Mouse (Mus musculus) frontal cortex, adult 2 months (tissue): ENCODE results near the gene Ercc6l2. TPM values are rescaled to one million over a fixed set of nuclear protein-coding genes. Genes with fewer than 3 reads are reported as not detected.
"Not testable (repeated sequence)": the region's sequence is repeated elsewhere in the genome, so short reads cannot be mapped to it uniquely, and the experiment has no call there.

ENCODE experiments used
- DNase-seq, 2 experiments: peaks; one replicate each; pipeline ENCODE4 v3.0.0; 2022; ENCODE audit warnings: low spot score in 1 of 2; ENCODE audit errors: extremely low spot score in 1 of 2
- polyA plus RNA-seq: library from polyadenylated mRNA; depleted of rRNA; stranded (reverse); fragments of >200 nt; gene quantifications from 2 replicates; pipeline ENCODE4 v1.2.3, GENCODE M21; 2012; rRNA removed

The Ercc6l2 gene
- polyA plus RNA-seq, 1 experiment: 18.8 TPM

DNA sequence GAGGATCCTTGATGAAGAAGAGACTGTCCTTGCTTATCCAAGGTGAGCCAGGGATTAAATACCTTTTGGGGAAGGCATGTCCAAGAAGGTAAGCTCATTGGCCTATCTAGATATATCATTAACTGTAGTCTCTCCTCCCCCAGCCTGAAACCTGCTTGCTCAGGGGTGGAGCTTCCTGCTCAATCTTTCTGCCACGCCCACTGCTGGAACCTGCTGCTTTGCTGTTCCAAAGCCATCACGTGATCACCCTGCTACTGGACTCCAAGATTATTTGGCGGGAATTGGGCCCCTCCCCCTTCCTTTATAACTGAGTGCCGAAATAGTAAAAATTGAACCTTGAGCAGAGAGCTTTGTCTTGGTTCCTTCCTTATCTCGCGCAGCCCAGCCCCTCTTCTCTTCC is 109.0 kb downstream of the Ercc6l2 start:
- not testable (repeated sequence) for DNase-seq

DNA sequence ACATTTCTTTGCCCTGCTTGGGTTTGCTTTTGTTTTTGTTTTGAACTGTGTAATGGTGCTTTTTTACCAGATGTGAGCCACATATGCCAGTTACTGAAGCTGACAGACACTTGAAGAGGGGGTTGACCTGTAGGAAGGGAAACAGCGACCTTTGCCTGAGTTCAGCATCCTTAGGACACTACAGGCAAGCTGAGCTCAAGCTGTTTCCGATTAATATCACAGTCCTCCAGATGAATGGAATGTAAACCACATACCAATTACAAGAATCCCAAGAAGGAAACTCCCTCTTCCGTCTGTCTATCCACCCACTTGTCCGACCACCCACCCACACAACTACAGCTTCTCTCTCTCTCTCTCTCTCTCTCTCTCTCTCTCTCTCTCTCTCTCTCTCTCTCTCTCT is 112.3 kb downstream of the Ercc6l2 start:
- DNase-seq: no peak

DNA sequence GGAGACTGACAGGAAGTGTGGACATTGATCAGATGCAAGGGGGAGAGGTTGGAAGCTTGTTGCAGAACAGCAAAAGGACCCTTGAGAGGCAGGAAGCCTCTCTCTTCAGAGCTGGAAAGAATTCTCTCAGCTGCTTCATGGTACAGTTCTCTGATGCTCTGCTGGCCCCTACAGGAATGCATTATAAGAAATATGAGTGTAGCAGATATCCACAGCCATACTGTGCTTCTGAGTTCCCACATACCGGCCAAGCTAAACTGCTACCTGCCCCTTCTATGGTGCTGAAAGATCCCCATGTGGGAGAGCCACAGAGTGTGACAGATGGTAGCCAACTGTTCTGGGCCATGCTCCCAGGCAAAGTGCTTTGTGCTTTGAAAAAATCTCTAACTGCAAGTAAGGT is 114.3 kb downstream of the Ercc6l2 start:
- peak in 1 of 2 experiments; percentile 43 for DNase-seq

DNA sequence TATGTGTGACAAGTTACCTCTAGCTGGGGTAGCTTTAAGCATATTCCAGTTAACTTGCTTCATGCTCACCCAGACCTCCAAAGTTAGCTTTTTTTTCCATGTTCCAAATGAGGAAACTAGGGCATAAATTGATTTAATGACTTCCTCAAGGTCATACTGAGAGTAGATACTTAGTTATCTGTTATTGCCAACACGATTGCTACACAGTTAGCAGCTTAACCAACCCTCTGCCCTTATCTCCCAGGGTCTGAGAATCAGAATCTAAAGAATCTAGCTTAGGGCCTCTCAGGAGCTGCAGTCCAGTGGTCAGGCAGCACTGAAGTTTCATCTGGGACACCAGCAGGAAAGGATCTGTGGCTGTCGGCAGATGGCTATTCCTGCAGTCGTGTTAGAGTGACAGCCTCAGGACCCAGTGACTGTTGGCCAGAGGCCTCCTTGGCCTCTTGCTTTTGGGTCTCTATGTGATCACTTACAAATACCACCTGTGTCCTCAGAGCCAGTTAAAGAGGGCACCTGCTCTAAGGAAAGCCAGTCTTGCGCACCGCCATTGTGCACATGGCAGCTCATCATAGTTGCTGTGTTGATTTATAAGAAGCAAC is 115.0 kb downstream of the Ercc6l2 start:
- DNase-seq: no peak

DNA sequence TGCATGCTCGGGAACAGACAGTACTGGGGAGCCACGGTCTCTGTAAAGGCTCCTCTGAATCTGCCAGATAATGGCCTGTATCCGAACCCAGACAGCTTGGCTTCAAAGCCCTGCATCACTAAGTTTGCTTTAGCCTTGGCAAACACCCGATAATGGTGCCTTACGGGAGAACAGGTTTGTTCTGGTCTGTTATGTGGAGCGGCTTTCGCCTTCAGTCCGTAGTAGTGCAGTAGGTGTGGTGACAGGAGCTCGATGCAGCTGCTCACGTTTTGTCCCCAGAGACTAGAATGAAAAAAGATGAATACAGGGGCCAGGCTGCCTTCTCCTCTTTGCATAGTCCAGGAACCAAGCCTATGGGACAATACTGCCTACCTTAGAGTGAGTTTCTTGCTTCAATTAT is 115.5 kb downstream of the Ercc6l2 start:
- no peak for DNase-seq

DNA sequence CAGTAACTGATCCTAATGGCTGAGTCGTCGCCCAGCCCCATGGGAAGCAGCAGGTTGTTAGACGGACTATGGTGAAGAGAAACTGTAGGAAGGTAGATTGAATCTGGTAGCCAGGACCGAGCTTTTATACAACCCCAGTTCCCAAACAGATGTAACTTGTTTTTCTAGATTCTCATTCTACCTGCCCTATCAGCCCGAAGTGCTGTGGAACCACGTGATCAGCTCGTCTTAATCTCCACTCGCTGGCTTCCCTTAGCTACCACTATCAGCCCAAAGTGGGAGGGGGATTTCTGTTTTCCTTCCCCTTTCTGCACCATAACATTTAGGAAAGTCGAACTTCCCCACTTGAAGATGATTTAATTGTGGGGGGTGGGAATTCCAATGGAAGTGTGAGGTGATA is 121.3 kb downstream of the Ercc6l2 start:
- DNase-seq: no peak

DNA sequence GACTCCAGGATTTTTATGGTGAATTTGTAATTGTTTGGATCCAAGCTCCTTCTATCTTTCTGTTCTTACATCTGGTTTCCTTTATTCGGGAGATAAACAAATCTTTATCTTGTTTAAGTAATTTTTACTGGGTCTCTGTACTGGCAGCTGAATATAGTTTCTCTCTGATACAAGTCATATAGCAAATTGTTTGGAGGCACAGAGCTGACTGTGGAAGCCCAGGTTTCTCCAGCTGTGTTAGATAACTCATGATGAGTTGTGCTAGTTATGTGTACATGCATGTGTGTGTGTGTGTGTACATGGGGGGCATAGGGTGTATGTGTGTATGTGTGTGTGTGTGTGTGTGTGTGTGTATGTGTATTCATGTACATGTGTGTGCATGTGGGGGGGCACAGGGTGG is 125.2 kb downstream of the Ercc6l2 start:
- no peak for DNase-seq

DNA sequence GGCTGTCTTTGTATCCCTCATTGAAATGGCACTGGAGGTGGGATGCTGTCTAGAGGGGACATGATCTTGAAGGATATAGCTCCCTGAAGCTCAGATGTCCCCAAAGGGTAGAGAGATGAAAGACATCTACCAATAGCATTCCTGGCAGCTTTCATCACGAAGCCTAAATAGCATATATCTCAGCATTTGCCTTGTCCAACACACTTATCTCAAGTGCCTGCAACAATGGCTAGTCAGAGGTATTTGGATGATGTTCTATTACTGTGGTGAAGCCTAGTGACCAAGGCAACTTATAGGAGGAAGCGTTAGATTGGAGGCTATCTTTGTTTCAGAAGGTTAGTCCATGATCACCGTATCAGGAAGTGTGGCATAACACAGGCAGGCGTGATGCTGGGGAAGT is 126.1 kb downstream of the Ercc6l2 start:
- DNase-seq: no peak

DNA sequence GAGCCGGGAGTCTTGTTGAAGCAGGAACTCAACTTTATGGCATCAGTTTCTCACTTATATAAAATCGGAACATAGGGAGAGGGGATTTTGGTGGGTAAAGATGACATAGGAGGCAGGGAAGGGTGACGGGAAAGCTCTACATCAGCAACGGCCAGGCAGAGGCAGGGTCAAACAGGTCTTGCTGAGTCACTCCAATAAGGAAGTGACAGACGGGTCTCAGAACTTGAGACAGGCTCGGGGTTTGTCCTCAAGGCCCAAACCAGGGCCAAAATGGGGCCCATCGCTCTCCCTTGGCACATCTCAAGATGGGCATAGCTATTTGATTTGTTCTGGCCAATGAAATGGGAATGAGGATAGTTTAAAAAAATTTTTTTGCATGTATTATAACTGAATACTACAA is 128.6 kb downstream of the Ercc6l2 start:
- no peak for DNase-seq

DNA sequence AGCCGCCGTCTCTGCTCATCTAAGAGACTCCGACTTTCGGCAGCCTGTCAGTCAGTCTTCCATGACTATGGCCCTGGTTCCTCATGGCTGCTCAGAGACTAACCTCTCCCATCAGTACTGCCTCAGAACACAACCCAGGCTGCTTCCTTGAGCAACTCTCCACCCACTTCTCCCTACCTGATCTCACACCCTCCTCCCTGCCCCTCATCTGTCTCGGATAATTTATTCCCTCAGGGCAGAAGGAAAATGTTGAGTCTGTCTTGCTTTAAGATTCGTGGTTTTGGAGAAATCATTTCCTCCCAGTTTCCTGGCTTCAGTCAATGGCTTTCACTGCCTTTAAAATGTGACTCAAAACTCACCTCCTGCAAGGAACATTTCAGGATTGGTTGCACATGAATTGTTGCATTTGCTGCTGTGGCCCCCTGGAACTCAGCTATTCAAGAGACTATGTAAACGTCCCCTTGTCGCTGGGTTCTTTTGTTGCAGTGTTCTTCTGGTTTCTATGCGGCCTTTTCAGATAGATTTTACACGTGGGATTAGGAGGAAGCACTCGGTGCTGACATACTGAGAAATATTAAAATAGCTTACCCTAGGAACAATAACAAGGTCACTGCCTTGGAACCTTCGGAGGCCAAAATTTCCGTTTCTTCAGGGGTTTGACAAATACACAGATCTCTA is 129.4 kb downstream of the Ercc6l2 start:
- no peak for DNase-seq

Other genes starting within 250 kb of the Ercc6l2 start
- gene Ptch1, start 241.6 kb upstream of the Ercc6l2 start, polyA plus RNA-seq: 26.5 and 27.8 TPM in 2 replicates